Mouse (Mus musculus) 416B (cell line): ENCODE measurements around the gene Pi4ka.

Source experiments
- DNase-seq: peaks from one replicate; pipeline ENCODE4 v3.0.0; 2011; ENCODE audit warnings: low read depth

The Pi4ka gene

DNA sequence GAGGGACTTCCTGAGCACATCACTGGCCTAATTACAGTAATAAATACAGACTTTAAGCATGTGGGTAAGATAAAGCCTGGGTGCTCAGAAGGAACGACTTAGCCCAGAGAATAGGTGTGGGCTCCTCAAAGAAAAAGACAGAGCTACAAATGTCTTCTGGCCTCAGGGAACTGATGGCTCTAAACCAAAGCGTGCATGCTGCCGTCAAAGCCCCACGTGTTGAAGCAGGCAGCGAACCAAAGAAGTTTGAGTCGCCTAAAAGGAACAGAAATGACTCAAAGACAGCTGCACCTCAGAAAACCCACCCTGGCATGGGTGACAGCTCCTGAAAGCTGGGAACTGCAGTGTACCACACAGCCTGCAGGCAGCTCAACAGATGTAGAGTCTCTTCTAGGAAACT is 134.3 kb downstream of the Pi4ka start:
- DNase-seq = no peak

DNA sequence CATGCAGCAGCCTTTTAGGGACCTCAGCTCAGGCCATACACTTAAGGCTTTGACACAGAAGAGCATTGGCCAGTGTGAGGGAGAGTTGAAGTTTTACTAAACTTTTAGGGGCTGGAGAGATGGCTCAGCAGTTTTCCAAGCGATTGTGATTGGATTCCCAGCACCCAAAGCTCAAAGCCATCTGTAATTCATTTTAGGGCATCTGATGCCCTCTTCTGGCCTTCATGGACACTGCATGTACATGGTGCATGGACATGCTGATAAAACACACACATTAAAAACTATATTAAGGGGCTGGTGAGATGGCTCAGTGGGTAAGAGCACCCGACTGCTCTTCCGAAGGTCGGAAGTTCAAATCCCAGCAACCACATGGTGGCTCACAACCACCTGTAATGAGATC is 135.0 kb downstream of the Pi4ka start:
- peak; percentile 70 for DNase-seq

DNA sequence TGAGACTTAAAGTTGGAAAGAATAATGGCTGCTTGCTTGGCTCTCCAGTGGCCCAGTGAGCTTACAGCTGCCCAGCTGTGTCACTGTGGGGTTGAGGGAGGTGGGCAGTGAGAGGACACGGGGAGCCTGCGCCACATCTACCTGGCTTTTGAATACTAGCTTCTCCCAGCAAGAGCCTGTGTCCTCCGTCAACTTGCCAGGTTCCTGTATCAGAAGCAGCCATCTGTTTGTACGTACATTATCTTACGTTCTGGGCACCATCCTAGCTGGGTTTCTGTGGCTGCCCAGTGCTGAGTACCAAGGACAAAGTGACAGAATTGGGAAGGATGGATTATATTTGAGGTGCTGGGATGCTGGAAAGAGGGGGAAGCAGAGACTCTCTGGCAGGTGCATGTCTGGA is 136.2 kb downstream of the Pi4ka start:
- no peak for DNase-seq

DNA sequence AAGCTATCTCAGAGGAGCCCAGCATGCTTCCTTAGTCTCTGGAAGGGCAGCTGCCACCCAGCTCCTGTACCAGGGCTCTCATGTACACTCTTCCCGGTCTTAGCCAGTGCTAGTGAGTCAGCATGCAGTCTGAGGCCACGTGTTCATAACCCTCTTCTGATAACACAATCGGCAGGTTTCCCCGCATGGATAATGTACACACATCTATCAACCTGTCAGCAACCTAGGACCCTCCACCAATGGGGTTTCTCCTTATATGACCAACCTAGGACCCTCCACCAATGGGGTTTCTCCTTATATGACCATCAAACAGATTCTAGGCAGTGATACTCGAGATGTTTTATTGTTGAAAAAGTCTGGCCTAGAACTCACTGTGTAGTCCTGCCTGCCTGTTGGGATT is 138.2 kb downstream of the Pi4ka start:
- DNase-seq = no peak

DNA sequence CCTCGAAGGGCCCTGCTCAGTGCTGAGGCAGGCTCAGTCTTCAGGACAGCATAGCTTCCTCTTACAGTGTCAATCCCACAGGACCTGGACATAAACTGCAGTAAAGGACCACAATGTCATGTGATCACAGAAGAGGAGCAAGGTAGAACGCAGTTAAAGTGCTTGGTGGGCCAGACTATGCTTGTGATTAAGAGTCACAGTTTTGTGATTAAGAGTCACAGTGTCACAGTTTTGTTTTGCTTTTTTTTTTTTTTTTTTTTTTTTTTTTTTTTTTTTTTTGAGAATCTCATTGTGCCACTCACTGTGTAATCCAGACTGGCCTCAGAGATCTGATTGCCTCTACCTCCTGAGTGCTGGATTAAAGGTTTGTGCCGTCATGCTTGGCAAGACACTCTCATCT is 140.0 kb downstream of the Pi4ka start:
- DNase-seq = no peak

DNA sequence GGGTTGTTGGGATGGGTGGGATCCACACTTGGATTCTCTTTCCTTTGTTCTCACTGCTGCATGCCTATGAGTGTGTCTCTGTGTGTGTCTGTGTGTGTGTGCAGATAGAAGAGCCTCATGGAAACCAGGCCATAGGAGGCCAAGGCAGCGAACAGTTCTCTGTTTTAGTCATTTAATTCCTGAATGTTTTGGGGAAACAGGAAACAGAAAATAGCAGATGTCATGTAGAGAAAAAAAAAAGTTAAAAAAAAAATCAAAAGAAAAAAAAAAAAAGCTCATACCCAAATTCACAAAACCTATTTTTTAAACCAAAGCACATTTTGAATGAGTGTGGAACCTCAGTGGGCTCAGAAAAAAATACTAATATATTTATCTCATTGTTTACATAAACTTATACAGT is 144.8 kb downstream of the Pi4ka start:
- no peak for DNase-seq

DNA sequence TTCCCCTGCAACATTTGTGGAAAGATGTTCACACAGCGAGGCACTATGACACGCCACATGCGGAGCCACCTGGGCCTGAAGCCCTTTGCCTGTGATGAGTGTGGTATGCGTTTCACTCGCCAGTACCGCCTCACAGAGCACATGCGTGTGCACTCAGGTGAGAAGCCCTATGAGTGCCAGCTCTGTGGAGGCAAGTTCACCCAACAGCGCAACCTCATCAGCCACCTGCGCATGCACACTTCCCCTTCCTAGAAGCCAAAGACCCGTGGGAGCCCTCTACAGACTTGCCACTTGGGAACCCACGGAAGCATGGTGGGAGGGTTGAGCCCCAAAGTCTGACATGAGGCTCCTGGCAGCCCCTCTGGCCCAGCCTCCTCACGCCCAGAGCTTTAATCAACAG is 147.2 kb downstream of the Pi4ka start:
- DNase-seq = no peak

DNA sequence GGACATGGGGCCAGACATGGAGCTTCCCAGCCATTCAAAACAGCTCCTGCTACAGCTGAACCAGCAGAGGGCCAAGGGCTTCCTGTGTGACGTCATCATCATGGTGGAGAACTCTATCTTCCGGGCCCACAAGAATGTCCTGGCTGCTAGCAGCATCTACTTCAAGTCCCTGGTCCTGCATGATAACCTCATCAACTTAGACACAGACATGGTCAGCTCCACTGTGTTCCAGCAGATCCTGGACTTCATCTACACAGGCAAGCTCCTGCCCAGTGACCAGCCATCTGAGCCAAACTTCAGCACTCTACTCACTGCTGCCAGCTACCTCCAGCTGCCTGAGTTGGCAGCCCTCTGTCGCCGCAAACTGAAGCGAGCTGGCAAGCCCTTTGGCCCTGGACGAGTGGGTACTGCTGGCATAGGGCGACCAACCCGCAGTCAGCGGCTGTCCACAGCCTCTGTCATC is 148.7 kb downstream of the Pi4ka start:
- peak; percentile 46 for DNase-seq

DNA sequence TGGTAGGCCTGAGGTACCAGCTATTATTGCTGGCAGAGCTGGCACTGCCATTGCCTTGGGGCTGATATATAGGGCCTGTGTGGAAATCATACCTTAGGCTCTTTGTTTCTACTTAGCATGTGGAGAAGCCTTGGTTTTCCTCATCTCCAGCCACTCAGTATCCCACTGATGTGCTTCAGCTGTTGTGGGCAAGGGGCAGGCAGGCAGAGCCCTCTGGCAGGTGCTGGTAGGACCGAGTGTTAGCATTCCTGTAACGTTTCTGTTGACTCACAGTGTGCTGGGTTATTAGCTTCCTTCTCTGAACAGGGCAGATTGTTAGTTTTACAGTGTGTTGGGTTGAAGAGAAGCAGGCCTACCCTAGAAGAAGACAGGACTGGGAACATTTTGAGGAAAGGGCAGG is 150.8 kb downstream of the Pi4ka start:
- no peak for DNase-seq

DNA sequence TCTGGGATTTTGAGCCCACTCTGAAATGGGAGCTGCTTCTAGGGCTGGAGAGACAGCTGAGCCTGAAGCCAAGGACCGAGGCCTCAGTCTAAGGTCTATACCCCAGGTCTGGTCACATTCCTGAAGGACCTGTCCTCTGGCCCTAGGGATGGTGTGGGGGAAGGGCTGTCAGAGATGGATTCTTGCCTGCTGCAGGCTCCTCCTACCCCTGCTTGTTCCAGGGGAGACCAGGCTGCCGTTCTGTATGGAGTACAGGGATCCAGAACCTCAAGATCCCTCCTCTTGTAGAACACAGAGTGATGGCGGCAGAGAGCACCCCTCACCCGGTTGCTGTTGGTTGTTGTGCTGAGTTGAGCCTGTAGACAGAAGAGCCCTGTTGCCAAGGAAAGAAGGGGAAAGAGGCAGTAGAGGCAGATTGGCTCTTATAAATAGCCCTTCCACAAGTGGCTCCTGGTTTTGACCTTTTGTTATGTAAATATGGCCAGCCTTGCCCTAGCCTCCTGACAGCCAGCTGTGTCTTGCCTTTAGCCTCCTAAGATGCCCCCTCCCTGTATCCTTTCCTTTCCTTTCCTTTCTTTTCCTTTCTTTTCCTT is 152.0 kb downstream of the Pi4ka start:
- DNase-seq = no peak

DNA sequence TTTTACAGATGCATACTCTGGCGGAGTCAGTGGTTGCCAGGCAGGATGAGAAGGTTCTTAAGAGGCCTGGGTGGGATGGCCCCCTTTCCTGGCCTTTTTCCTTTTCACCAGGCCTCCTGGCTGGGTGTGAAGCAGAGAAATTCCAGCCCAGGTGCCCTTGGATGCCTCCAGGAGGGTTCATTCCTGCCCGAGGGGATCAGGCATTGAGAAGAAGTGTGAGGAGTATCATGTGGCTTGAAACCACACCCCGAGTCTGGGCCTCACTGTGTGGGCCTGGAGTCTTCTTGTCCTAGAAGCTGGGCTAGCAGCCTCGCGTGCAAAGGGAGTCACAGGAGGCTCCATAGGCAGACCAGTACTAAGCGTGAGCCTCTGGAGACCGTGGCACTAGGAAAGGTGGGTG is 153.3 kb downstream of the Pi4ka start:
- no peak for DNase-seq

DNA sequence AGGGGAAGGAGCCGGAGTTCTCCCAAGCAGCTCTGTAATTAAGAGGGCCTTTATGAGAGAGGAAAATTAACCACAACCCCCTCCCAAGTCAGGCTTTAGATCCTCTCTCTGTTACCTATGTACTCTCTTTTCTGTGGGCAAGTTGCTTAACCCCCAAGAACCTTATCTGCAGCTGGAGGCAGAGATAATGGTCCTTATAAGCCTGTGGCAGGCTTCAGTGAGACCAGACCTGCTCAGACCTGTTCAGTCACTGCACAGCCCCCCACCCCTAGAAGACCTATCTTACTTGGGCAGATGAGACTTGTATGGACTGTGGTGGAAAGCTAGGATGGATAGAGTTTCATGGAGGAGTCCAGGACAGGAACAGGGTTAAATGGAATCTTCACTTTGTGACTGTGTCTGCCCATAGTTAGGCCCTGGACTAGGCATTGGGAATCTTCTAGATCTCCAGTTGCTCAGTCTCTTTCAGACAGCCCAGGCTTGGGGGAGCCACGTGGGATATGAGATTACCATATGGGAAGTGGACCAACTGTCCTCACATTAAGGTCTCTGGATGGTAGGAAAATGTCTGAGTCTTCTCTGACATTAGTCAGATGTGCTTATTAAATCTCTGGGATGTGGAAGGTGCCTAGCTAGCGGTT is 153.9 kb downstream of the Pi4ka start:
- peak; percentile 85 for DNase-seq

DNA sequence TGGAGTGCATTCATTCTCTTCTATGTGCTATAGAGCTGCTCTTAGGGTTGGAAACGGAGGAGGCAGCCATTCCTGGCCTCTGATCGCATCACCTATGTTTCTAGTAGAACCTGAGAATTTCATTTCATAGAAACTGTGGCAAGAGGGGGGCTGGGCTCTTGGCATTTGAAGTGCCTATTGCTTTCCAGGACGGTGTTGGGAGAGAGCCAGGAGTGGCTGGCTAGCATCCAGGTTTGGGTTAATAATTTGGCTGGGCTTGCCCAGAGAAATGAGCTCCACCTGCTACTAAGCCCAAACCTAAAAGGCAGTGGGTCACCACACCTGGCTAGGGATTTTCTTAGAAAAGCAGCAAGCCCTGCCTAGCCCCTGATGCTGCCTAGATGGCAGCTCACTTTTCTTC is 154.6 kb downstream of the Pi4ka start:
- no peak for DNase-seq

DNA sequence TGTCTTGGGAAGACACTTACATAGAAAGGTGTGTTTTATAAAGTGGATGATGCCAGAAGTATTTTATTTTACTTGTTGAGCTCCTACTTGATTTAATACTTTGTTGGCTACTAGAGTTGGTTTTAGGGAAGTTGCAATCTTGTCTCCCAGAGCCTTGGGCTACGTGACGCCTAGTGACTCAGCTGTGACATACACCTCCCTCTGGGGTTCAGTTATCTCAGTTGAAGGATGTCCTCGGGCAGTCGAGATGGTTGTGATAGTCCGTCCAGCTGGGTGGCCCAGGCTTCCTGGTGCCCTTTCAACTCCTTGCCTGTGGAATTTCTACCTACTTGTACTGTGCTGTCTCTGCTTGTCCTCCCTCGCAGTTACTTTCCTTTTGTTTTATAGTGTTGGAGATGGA is 157.0 kb downstream of the Pi4ka start:
- DNase-seq = peak; percentile 91

DNA sequence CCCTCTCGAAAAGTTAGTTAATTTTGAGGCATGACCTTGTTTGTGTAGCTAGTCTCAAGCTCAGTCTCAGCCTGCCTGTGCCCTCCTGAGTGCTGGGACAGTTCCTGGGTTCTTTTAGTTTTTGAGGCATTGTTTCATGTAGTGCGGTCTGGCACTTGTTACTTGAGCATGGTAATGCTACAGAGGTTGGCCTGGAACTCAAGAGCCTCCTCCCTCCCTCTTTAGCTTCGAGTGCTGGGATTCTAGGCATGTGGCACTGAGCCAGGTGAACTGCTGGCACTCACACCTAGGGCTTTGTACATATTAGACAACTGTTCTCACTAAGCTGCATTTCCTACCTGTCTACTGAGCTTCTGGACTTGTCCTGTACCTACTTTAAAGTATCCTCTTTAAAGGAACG is 158.4 kb downstream of the Pi4ka start:
- no peak for DNase-seq

DNA sequence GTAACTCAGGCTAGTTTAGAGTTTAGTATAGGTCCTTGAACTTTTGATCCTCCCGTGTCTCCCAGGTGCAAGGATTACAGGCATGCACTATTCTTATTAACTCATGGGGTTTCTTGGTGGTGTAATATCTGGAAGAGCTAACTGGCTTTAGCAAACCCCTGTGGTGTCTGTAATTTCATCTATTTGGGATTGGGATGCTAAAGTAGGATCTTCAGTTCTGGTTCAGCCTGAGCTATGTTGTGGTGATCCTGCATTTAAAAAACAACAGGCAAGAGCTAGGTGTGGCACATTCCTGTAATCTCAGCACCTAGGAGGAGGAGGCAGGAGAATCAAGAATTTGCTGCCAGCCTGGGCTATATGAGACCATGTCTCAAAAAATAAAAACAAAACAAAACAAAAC is 161.1 kb downstream of the Pi4ka start:
- no peak for DNase-seq

DNA sequence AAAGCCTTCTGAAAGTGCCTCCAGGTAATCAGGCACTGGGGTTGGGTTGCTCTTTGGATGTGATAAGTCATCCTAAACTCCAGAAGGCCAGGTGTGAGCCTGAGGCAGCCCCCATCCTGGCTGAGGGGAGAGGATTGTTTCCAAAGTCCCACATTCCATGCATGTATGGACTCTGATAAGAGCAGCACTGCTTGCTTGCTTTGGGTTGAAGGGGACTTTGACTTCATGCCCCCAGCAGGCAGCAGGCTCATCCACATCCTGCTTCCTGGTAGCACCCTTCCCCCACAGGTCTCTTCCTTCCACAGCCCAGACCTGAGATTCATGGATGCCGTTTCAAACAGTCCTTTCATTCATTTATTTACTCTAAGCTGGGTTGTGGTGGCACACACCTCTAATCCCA is 162.4 kb downstream of the Pi4ka start:
- no peak for DNase-seq

DNA sequence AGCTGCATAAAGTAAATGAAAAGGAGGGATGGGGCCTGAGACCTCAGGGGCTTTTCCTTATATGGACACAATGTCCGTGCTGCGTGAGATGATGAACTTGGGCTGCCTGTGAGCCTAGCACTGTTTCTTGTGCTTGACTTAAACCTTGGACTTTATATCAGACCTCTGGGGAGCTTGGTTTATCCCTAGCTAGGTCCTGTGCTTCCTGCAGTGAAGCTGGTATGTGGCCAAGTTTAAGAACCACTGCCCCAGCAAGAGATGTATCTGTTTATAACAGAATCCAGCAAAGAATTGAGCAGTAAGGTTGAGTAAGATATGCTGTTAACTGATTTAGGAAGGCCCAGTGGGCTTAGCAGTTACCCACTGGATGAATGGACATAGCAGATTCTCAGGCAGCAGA is 166.7 kb downstream of the Pi4ka start:
- no peak for DNase-seq

DNA sequence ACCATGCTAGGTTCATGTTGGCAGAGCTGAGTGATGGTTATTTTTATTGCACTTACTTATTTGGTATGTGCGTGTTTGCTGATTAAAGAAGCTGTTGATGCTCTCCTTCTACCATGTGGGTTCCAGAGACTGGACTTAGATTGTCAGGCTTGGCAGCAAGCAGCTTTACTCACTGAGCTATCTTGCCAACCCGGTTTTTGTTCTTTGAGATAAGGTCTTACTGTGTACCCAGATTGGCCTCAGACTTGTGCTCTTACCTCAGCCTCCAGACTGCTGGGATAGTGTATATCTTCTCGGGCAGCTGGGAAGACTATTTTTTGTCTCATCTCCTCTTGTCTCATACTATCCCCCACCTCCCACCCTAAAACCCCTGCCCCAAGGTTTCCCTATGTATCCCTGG is 168.5 kb downstream of the Pi4ka start:
- DNase-seq = no peak

DNA sequence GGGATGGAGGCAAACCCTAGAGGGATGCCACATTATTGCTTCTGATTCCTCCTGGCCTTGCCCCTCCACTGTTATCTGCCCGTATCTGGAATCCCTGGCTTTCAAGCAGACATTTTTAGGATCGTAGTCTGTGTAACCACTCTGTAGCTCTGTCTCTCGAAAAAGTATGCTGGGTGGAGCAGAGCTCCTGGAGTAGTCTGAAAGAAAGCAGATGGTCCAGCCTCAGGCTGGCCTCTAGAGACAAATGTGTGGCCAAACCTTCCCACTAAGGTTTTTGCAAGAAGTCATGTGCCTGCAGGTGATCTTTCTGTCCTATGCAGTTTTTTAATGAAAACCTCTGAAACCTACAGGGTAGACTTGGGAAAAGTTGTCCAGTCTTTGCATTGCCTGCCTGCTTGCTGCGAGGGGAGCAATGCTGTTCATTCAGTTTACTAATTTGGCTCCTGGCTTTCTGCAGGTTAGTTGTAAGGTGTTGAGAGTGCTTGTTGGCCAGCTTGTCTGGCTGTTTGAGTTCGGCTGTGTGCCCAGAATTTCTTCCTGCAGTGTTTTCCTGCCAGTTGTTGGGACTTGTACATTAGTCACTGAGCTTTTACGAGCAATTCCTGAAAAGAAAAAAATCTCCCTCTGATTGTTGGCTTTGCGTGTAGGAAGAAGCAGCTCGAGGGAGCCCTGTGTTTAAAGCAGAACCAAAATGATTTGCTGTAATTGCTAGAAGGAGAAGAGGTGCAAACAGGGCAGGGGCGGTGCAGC is 171.0 kb downstream of the Pi4ka start:
- no peak for DNase-seq

DNA sequence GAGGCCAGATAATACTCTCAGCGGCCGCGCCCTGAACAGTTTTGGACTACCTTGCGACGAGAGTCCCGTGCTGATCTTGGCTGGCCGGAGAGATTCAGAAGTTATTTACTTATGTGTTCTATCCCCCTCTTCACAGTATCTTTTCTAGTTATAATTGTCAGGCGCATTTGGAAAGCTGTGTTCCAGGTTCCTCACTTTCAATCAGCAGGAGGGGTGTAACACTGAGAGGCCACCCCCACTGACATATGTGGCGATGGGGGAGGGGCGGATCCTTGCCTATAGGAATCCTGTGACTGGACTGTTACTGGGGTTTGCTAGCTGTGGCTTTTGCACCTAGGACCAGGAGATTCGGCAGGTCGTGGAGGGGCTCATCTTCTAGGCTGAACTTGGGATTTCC is 171.6 kb downstream of the Pi4ka start:
- DNase-seq = peak; percentile 57

DNA sequence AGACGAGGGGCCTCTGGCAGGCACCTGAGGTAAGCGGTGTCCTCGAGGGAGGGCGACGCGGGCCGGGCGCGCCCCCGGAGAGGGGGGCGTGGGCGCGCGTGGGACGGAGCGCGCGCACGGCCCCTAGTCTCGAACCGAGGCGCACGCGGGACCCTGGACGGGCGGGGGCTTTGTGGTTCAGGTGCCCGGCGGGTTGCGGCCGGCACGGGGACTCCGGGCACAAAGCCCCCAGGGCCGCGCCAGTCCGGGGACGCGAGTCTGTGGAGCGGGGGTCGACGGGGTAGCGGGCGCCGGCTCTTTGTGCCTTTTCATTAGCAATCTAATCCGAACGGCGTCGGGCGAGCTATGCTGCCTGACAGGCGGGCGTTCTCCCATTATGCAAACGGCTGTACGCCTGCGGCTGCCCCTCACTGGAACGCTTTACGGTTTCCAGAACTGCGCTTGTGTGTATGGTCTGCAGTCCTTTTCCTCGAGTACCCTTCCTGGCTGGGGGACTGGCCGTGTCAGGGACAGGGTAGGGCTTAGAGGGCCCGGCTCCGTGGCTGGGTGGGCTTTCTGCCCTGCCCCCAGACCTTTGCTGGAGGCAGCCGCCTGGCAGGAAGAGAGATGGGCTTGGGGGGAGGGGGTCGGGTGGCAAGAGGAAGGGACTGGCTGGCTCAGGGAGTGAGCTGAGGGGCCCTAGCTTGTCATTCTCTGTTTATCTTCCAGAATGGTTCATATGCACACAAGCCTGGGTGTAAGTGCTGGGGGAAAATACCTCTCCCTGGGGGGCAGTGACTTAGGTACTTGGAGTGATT is 172.2 kb downstream of the Pi4ka start:
- peak; percentile 56 for DNase-seq
